Mouse (Mus musculus) bone marrow macrophage, adult 2 months (primary cell): ENCODE results near the gene Galnt5.

Experiments
- CTCF ChIP-seq: IDR thresholded peaks from 2 replicates; pipeline ENCODE4 v1.5.1; 2012; ENCODE audit warnings: low read depth, mild to moderate bottlenecking, low read length, moderate library complexity
- POLR2A ChIP-seq: IDR thresholded peaks from 2 replicates; pipeline ENCODE4 v1.6.1; 2012; ENCODE audit warnings: mild to moderate bottlenecking, low read depth, low read length, borderline replicate concordance

- TF ChIP-seq POLR2A: no peak
- no peak for TF ChIP-seq CTCF
These were observed 3.8 kb downstream of the Galnt5 start for GRCm38 (mm10) chr2:58001497-58001896.
